ENCODE assay signal across 16 mouse cellular contexts in genomic region chr11:49879950-49880642, GRCm38 (mm10). TPM values are rescaled to one million over a fixed set of nuclear protein-coding genes. Genes with fewer than 3 reads are reported as not detected.
A peak's percentile ranks its signal among the peaks of the same experiment; 100 is the strongest.
DNase-seq lines count a peak whose midpoint lies in the region; TF ChIP-seq lines count a peak whose summit lies in the region.
"Had no signal": no experiment of that assay in that cellular context is flagged by ENCODE, and none has a peak within 500 bp of the region (broad histone marks: within the 10 kb centered on the region; RNA-seq: fewer than 3 reads in every experiment).

No protein-coding gene starts in this region.

- no peak overlapping the region for H3K27ac ChIP-seq in layer of hippocampus, adult 2 months
- H3K27ac ChIP-seq: embryonic facial prominence, embryonic 12.5 days; hindbrain, embryonic 13.5 days; limb, embryonic 12.5 days had no signal

- H3K4me3 ChIP-seq in layer of hippocampus, adult 2 months = no peak overlapping the region
- H3K4me3 ChIP-seq: embryonic facial prominence, embryonic 12.5 days; hindbrain, embryonic 13.5 days; limb, embryonic 12.5 days had no signal

- DNase-seq in heart, adult 11 months = peak; percentile 83
- no peak for DNase-seq in heart, postnatal 10 days
- DNase-seq in right cerebral cortex, postnatal 14 days = peak; percentile 44
- DNase-seq in right cerebral cortex, postnatal 10 days (ENCODE audit: low spot score in 2 of 2) = no peak
- DNase-seq in lung, postnatal 14 days = peak; percentile 66
- no peak for DNase-seq in cerebellum, adult 11 months
- no peak for DNase-seq in ovary, postnatal 10 days (ENCODE audit: low spot score)
- DNase-seq in layer of hippocampus, adult 2 months (ENCODE audit: low spot score in 2 of 2) = no peak
- DNase-seq: cerebellum, adult 11-12 months; kidney, adult 2 months; right cerebral cortex, adult 18-20 months; thymus, adult 2 months had no signal

- intact Hi-C loops in heart, postnatal 10 days (cut with DNase I) = no loop called here

- TF ChIP-seq CTCF in layer of hippocampus, adult 2 months (conservative IDR thresholded peaks at IDR 0.05) = no peak

RNA-seq across cellular contexts. Expression of gene Rasgef1c, which starts 21.5 kb away (rescaled TPM):
- under 1 TPM in 1 of 2 experiments, not detected in 1; 0.29 TPM for total RNA-seq in heart, postnatal 10 days (2021)
- 1 to 10 TPM; 1.5 to 1.9 TPM for total RNA-seq in layer of hippocampus, adult 2 months (2021)
- total RNA-seq: neutrophil, adult 5-6 weeks had no signal

RNA-seq across cellular contexts. Expression of gene Mapk9, which starts 33.5 kb away (rescaled TPM):
- 10 to 100 TPM; 47.5 to 53.5 TPM for total RNA-seq in heart, postnatal 10 days (2021)
- total RNA-seq in layer of hippocampus, adult 2 months (2021) = 100 to 1,000 TPM; 150 to 154 TPM

Comparison
In these comparisons a context has a peak if more than half of its experiments do, and no peak if none do; other contexts are left out.
1. DNase-seq: peak in heart, adult 11 months (single experiment), right cerebral cortex, postnatal 14 days (single experiment) and lung, postnatal 14 days (single experiment); none in heart, postnatal 10 days (0 of 2), right cerebral cortex, postnatal 10 days (0 of 2), cerebellum, adult 11 months (single experiment), ovary, postnatal 10 days (single experiment) and layer of hippocampus, adult 2 months (0 of 2).